Mouse (Mus musculus) embryonic fibroblast, embryonic 13.5 days (primary cell): Measurements from ENCODE around the gene Hspb11.

ENCODE experiments used
- CTCF ChIP-seq: IDR thresholded peaks from 2 replicates; pipeline ENCODE4 v1.5.1; 2011; ENCODE audit warnings: mild to moderate bottlenecking, control low read depth, low read length, moderate library complexity, borderline replicate concordance; ENCODE audit not compliant: insufficient read depth
- POLR2A ChIP-seq: IDR thresholded peaks from 2 replicates; pipeline ENCODE4 v1.6.1; 2011; ENCODE audit warnings: low read depth, mild to moderate bottlenecking, control low read depth, low read length, moderate library complexity

- TF ChIP-seq CTCF (no peak), POLR2A (no peak)
These were observed 29.9 kb upstream of the Hspb11 start for GRCm38 (mm10) chr4:107223225-107224204.
